Mouse (Mus musculus): Measurements from ENCODE around the gene Slc31a2.

DNA sequence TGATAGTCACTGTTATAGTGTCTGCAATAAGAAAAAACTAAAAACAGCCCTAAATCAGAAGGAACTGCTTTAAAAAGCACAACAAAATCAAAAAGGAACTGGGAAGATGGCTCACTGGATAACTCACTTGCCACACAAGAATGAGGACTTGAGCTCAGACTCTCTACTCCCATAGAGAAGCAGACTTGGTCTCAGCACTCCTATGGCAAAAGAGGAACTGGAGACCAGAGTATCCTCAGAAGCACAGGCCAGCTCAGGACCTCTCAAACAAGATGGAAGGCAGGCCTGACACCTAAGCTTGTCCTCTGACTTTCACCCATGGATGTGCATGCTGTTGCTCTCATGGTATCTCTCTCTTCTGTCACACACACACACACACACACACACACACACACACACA, 46.0 kb downstream of the Slc31a2 start:
- TF ChIP-seq CTCF (IDR thresholded peaks at IDR 0.05; ENCODE audit: control insufficient read depth, insufficient read depth, insufficient replicate concordance, low read depth, low read length) (no peak), POLR2A (IDR thresholded peaks at IDR 0.05; ENCODE audit: control insufficient read depth, low read depth, low read length) (no peak)
